Mouse (Mus musculus) stomach, embryonic 15.5 days (tissue): Measurements from ENCODE around the gene Pstpip1. TPM values are rescaled to one million over a fixed set of nuclear protein-coding genes. Genes with fewer than 3 reads are reported as not detected.
A peak's percentile ranks its signal among the peaks of the same experiment; 100 is the strongest.

Experiments
- ATAC-seq: fragments of 200-750 bp; cut with Nextera tagmentation; 2 replicates; pipeline ENCODE4 v1.8.0; 2017; ENCODE audit warnings: low read depth, moderate number of reproducible peaks, moderate TSS enrichment; ENCODE audit not compliant: insufficient read depth, low FRiP score
- H3K27ac ChIP-seq: fragments of 300-500 bp; sonication (generic); 2 replicates; pipeline ENCODE4 v1.5.1; 2015; ENCODE audit warnings: mild to moderate bottlenecking, inconsistent platforms
- H3K27me3 ChIP-seq: fragments of 300-500 bp; sonication (generic); replicated peaks from 2 replicates; pipeline ENCODE4 v1.6.1; 2015; ENCODE audit warnings: inconsistent platforms
- H3K36me3 ChIP-seq: fragments of 300-500 bp; sonication (generic); 2 replicates; pipeline ENCODE4 v1.6.1; 2015; ENCODE audit warnings: inconsistent platforms
- H3K4me1 ChIP-seq: fragments of 300-500 bp; sonication (generic); 2 replicates; pipeline ENCODE4 v1.6.1; 2015; ENCODE audit warnings: inconsistent platforms
- H3K4me2 ChIP-seq: fragments of 300-500 bp; sonication (generic); 2 replicates; pipeline ENCODE4 v1.6.1; 2015; ENCODE audit warnings: mild to moderate bottlenecking, inconsistent platforms
- H3K4me3 ChIP-seq: fragments of 300-500 bp; sonication (generic); replicated peaks from 2 replicates; pipeline ENCODE4 v1.5.1; 2015; ENCODE audit warnings: inconsistent platforms
- H3K9ac ChIP-seq: fragments of 300-500 bp; sonication (generic); 2 replicates; pipeline ENCODE4 v1.6.1; 2015; ENCODE audit warnings: inconsistent platforms
- H3K9me3 ChIP-seq: fragments of 300-500 bp; sonication (generic); 2 replicates; pipeline ENCODE4 v1.6.1; 2016; ENCODE audit warnings: inconsistent platforms
- WGBS: fragments of 180-500 bp; shearing (Covaris S2); methylation state at CpG from one replicate; pipeline ENCODE4 v1.1.7; 2015; 5-methylcytosine and 5-hydroxymethylcytosine counted together
- polyA plus RNA-seq: library from polyadenylated mRNA; unstranded; fragments of >200 nt; fragmentation: Nextera tagmentation; extraction: Ambion mirVana; gene quantifications from 2 replicates; pipeline ENCODE4 v1.2.1, GENCODE M21; 2015

Gene Pstpip1
- polyA plus RNA-seq, 1 experiment from 2014 or later = 2.4 TPM

DNA sequence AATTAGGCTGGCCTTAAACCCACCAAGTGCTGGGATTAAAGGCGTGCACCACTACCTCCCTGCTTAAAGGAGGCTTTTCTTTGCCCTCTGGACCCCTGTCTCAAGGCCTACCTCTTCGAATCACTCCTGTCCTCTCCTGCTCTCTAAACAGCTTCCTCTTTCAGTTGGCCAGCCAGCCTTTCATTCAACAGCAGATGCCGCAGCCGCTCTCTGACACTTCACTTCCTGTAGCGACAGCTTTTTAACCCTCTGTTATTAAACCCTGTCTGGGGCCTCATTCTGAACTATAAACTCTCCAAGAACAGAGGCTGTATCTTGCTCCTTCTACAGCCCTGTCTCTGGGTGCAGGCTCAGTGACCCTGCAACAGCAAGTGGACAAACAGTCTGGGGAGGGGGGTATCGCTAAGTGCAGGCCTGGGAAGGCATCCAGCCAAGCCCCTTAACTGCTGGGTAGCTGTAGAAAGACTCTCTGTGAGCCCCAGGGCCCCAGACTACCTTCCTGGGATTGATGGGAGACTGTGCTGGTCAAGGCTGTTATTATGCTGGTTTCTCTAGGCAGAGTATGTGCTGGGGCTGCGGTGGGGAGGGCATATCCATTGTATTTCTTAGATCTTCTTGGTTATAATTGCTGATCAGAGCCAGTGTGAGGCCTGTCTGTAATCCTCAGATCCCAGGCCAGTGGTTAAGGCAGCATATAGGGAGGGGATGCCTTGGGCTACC, 13.7 kb upstream of the Pstpip1 start:
- 25% methylated on average over 7 of the region's 7 CpGs for WGBS
- ATAC-seq = peak; percentile 37; the same call in 1 of the 2 replicates
- H3K4me3 ChIP-seq = no peak overlapping the region

DNA sequence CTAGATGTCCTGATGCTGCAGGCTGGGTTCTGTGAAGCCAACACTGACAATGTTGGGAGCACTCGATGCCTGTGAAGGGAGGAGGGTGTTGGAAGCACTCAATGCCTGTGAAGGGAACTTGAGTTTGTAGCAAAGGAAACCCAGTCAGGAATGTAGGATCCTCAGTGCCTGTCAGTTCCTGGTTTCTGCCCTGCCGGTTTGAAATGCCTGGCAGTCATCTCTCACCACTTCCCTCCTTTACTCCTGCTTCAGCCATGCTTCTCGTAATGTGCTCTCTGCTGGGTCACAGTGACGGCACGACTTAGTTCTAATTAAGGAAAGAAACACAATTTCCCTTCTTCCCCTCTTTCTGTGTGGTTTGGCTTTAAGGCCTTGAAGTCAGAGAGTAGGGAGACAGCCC, 10.2 kb upstream of the Pstpip1 start:
- no peak overlapping the region for H3K27ac ChIP-seq
- no peak for ATAC-seq
- H3K36me3 ChIP-seq = no peaks in the 10 kb centered on the region
- H3K9ac ChIP-seq = no peak overlapping the region
- H3K9me3 ChIP-seq = no peaks in the 10 kb centered on the region
- 83% methylated on average over 5 of the region's 5 CpGs for WGBS
- peaks cover 16% of the 10 kb centered on the region for H3K4me1 ChIP-seq
- H3K27me3 ChIP-seq = no peaks in the 10 kb centered on the region
- no peak overlapping the region for H3K4me2 ChIP-seq
- no peak overlapping the region for H3K4me3 ChIP-seq

More for the DNA sequence above, 13.7 kb upstream of the Pstpip1 start:
- H3K27me3 ChIP-seq = no peaks in the 10 kb centered on the region
- no peaks in the 10 kb centered on the region for H3K36me3 ChIP-seq
- peaks cover 16% of the 10 kb centered on the region for H3K4me1 ChIP-seq
- no peaks in the 10 kb centered on the region for H3K9me3 ChIP-seq
- no peak overlapping the region for H3K4me2 ChIP-seq
- H3K9ac ChIP-seq = no peak overlapping the region
- peak overlapping the region; percentile 78 for H3K27ac ChIP-seq

DNA sequence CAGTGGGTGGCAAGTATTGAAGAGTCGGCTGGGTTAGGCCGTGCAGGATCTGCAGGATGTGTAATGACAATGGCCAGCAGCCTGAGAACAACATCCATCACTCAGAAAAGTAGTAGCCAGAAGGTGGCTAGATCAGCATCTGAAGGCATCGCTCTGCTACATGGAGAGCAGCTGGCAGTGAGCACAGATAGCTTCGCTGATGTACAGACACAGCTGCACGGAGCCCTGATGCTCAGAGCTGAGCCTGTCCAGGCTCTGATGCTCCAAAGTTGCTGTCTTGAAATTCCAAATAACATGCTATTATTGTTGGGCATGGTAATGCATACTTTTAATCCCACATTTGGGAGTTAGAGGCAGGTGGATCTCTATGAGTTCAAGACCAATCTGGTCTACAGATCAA, 3.2 kb upstream of the Pstpip1 start:
- no peak overlapping the region for H3K9ac ChIP-seq
- H3K4me2 ChIP-seq = no peak overlapping the region
- 73% methylated on average over 5 of the region's 5 CpGs for WGBS
- no peaks in the 10 kb centered on the region for H3K27me3 ChIP-seq
- no peak overlapping the region for H3K27ac ChIP-seq
- no peak overlapping the region for H3K4me3 ChIP-seq
- ATAC-seq = no peak
- peaks cover 12% of the 10 kb centered on the region for H3K4me1 ChIP-seq
- no peaks in the 10 kb centered on the region for H3K9me3 ChIP-seq
- no peaks in the 10 kb centered on the region for H3K36me3 ChIP-seq

DNA sequence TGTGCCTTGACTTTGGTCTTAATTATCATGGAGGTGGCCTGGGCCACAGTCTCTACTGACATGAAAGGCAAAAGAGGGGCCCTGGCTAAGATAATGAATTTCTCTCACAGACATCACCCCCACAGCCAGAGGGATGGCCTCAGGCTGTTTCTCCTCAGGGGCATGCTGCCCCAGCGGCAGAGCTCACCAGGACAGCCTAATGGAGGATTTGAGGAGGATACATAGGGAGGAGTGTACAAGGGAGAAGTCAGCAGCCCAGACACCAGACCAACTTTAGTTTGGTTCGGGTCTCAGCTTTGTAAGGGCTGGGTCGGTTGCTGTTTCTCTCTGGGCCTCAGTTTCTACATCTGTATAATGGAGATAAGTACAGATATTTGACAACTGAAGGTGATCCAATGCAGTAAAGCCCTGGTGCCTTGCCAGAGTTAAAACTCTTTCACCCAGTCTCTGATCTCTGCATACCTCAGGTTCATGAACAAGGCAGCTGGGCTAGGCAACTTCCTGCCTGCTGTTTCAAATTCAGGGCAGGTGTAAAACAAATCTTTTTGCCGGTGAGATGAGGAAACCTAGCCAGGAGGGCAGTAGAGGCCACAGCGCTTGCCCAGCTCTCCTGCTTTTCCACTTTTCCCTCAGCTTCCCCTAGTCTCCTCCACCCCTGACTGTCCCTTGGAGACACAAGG, 924 bp downstream of the Pstpip1 start:
- peaks cover 12% of the 10 kb centered on the region for H3K4me1 ChIP-seq
- peak overlapping the region; percentile 67; the same call in 1 of the 2 replicates for H3K27ac ChIP-seq
- H3K27me3 ChIP-seq = no peaks in the 10 kb centered on the region
- no peaks in the 10 kb centered on the region for H3K9me3 ChIP-seq
- H3K9ac ChIP-seq = no peak overlapping the region
- no peak for ATAC-seq
- H3K36me3 ChIP-seq = no peaks in the 10 kb centered on the region
- WGBS = 67% methylated on average over 5 of the region's 5 CpGs
- 0 out of 2 replicates have a peak overlapping the region, but pooled peaks have one; percentile 20 for H3K4me3 ChIP-seq
- peak overlapping the region; percentile 44 for H3K4me2 ChIP-seq

DNA sequence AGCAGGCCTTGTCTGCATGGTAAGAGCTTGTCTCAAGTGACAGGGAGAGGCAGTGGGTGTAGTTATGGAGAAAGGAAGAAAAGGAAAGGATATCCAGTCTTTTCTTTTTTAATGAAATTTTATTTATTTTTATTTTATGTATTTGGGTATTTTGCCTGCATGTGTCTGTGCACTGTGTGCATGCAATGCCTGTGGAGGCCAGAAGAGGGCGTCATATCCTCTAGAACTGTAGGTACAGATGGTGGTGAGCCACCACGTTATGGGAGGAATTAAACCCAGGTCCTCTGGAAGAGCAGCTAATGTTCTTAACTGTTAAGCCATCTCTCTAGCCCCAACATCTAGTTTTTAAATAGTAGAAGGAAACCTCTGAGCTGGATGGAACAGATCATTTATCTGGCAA, 2.3 kb downstream of the Pstpip1 start:
- Histone ChIP-seq H3K4me1 (peaks cover 12% of the 10 kb centered on the region), H3K36me3 (no peaks in the 10 kb centered on the region), H3K27me3 (no peaks in the 10 kb centered on the region), H3K9ac (no peak overlapping the region), H3K4me2 (no peak overlapping the region), H3K27ac (no peak overlapping the region), H3K4me3 (no peak overlapping the region), H3K9me3 (no peaks in the 10 kb centered on the region)
- WGBS = 55% methylated on average over 2 of the region's 2 CpGs
- ATAC-seq = no peak

DNA sequence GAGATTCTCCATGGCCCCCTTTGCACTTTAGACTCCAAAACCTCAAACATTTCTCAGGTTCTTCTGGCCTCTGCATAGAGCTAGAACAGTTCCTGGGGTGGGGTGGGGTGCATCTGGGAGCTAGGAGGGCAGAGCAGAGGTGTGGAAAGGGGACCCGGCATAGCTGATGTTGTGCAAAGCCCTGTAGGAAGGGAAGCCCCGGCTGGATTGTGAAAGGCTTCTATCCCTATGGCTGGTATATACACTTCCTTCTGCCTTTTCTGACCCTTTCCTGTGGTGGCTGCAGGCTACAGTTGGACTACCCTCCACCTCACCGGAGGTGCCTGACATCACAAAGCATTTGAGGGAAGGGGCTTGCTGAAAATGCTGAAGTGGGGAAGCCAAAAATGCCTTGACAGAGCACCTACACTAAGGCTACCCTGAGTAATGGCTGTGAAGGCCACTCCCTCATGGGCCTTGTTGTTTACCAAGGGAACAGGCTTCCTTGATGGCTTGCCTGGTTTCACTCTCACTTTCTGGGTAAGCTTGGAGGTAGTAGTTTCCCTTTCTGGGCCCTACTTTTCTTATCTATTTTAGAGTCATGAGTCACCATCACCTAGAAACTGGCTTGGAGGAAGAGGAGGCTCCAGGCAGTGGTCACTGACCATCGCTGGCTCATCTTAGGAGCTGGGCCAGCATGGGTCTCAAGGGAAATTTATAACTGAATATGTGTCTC, 8.0 kb downstream of the Pstpip1 start:
- WGBS = 72% methylated on average over 4 of the region's 4 CpGs
- H3K27me3 ChIP-seq = no peaks in the 10 kb centered on the region
- H3K27ac ChIP-seq = peak overlapping the region; percentile 21; the same call in 1 of the 2 replicates
- no peak for ATAC-seq
- H3K4me2 ChIP-seq = no peak overlapping the region
- no peak overlapping the region for H3K9ac ChIP-seq
- H3K4me1 ChIP-seq = no peaks in the 10 kb centered on the region
- no peaks in the 10 kb centered on the region for H3K36me3 ChIP-seq
- no peak overlapping the region for H3K4me3 ChIP-seq
- H3K9me3 ChIP-seq = no peaks in the 10 kb centered on the region

DNA sequence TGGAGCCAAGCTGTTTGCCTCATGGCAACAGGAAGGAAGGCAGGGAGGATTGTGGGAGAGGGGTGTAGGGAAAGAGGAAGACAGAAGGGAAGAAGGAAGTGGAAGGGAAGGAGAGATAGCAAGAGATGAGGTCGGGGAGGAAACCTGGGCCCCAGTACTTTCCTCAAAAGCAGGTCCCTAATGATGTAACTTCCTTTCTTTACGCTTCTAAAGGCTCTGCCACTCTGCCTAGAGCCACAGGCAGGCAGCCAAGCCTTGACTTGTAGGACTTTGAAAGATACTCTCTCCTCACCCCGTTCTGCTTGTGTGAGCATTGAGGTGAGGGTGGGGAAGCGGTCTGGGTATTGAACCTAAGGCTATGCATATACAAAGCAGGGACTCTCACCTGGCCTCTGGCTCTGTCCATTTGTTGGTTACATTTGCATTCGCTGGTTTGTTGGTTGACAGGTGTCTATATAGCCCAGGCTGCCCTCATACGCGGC, 10.3 kb downstream of the Pstpip1 start:
- WGBS = 79% methylated on average over 7 of the region's 7 CpGs
- Histone ChIP-seq H3K9me3 (no peaks in the 10 kb centered on the region), H3K9ac (no peak overlapping the region), H3K27me3 (no peaks in the 10 kb centered on the region), H3K4me2 (no peak overlapping the region), H3K4me1 (no peaks in the 10 kb centered on the region), H3K27ac (no peak overlapping the region), H3K4me3 (no peak overlapping the region), H3K36me3 (no peaks in the 10 kb centered on the region)
- ATAC-seq = no peak

DNA sequence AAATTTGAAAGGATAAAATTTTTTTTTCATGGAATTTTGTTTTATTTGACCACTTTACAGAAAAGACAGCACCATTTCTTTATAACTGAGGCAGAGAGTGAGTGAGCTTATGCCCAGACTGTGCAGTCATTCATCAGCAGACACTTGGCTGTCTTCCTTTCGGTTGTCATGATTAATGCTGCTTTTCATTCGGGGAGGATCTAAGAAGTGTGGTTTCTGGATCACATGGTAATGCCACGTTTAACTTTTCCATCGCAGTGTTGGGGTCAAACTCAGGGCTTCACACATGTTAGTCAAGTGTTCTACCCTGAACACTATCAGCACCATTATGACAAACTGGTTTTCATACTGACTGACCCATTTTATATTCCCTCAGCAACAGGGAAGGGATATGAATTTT, 11.3 kb downstream of the Pstpip1 start:
- H3K4me3 ChIP-seq = no peak overlapping the region
- no peak overlapping the region for H3K4me2 ChIP-seq
- H3K27ac ChIP-seq = no peak overlapping the region
- no peaks in the 10 kb centered on the region for H3K4me1 ChIP-seq
- no peak for ATAC-seq
- no peaks in the 10 kb centered on the region for H3K27me3 ChIP-seq
- no peaks in the 10 kb centered on the region for H3K9me3 ChIP-seq
- H3K9ac ChIP-seq = no peak overlapping the region
- H3K36me3 ChIP-seq = no peaks in the 10 kb centered on the region
- WGBS = 25% methylated on average over 4 of the region's 4 CpGs

DNA sequence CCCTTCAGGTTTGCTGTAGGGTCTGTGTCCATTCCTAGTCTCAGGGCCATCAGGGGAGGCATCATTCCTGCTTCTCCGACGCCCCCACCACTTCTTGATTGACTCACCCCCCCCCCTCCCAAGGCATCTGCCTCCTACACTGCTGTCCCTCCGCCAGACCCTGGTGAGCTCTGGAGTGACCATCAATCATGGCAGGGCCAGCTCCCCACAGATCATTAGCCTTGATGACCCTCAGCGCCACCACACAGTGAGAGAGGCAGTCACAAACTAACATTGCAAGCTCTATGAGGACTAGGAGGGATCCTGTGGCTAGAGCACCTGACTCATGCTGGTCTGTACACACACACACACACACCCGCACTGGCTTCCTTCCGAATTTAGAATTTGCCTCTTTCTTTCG, 15.2 kb downstream of the Pstpip1 start:
- Histone ChIP-seq H3K4me3 (no peak overlapping the region), H3K27me3 (no peaks in the 10 kb centered on the region), H3K4me1 (no peaks in the 10 kb centered on the region), H3K36me3 (no peaks in the 10 kb centered on the region), H3K9ac (no peak overlapping the region), H3K4me2 (no peak overlapping the region), H3K27ac (no peak overlapping the region), H3K9me3 (no peaks in the 10 kb centered on the region)
- no peak for ATAC-seq
- WGBS = 43% methylated on average over 7 of the region's 7 CpGs

DNA sequence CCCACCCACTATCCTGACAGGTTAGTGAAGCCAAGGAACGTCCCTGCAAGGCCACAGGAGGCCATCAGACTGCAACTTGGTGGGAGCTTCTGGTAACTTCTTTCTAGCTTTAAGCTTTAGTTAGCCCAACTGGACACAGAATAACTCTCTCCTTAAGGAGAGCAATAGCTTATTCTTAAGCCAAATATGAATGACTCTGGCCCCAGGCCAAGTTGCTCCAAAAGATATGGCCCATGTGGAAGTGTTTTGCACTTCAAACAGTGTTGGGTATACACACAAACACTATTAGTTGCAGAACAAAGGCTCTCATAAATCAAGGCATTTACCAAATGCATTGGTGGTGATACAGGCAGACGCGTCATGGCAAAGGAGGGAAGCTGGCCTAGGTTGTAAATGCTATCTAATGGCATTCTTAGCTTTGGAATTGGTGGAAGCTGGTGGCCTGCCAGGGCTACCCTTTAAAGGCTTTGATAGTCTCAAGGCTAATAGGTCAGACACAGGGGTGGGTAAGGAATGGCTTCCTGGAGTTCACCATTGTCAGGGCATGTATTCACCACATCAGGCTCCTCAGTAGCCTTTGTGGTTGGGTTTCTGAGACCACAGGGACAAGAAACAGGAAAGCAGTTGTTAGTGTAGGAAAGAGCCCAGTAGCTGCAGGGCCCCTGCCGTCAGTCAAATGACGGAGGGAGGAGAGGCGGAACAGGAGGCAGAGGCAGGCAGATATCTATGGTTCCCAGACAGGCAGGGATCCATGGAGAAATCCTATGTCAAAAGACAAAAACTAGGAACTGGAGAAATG, 16.7 kb downstream of the Pstpip1 start:
- WGBS = 77% methylated on average over 6 of the region's 6 CpGs

DNA sequence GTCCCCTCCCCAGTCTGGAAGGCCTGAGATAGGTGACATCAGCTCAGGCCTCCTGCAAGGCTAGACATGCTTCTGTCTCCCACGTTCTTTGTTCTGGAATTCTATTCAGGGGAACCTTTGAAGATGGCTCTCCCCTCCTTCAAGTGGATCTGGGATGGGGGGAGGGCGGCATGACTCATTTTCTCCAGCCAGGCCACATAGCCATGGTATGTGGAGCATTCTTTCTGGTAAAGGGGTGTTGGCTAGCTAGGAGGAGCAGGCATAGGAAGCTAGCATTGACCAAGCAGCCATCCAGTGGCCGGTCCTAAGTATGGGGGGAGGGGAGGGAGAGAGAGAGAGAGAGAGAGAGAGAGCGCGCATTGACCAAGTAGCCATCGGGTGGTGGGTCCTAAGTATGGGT, 17.8 kb downstream of the Pstpip1 start:
- no peaks in the 10 kb centered on the region for H3K36me3 ChIP-seq
- H3K27ac ChIP-seq = no peak overlapping the region
- no peak overlapping the region for H3K4me2 ChIP-seq
- H3K27me3 ChIP-seq = no peaks in the 10 kb centered on the region
- H3K9me3 ChIP-seq = no peaks in the 10 kb centered on the region
- no peaks in the 10 kb centered on the region for H3K4me1 ChIP-seq
- 69% methylated on average over 6 of the region's 6 CpGs for WGBS
- 0 out of 2 replicates have a peak, but pooled peaks have one; percentile 27 for ATAC-seq
- H3K4me3 ChIP-seq = no peak overlapping the region
- no peak overlapping the region for H3K9ac ChIP-seq

More for the DNA sequence above, 16.7 kb downstream of the Pstpip1 start:
- no peaks in the 10 kb centered on the region for H3K9me3 ChIP-seq
- no peak overlapping the region for H3K9ac ChIP-seq
- H3K4me3 ChIP-seq = no peak overlapping the region
- no peak for ATAC-seq
- no peaks in the 10 kb centered on the region for H3K4me1 ChIP-seq
- no peaks in the 10 kb centered on the region for H3K27me3 ChIP-seq
- H3K36me3 ChIP-seq = no peaks in the 10 kb centered on the region
- H3K27ac ChIP-seq = no peak overlapping the region
- H3K4me2 ChIP-seq = no peak overlapping the region
